In the genomic region with DNA sequence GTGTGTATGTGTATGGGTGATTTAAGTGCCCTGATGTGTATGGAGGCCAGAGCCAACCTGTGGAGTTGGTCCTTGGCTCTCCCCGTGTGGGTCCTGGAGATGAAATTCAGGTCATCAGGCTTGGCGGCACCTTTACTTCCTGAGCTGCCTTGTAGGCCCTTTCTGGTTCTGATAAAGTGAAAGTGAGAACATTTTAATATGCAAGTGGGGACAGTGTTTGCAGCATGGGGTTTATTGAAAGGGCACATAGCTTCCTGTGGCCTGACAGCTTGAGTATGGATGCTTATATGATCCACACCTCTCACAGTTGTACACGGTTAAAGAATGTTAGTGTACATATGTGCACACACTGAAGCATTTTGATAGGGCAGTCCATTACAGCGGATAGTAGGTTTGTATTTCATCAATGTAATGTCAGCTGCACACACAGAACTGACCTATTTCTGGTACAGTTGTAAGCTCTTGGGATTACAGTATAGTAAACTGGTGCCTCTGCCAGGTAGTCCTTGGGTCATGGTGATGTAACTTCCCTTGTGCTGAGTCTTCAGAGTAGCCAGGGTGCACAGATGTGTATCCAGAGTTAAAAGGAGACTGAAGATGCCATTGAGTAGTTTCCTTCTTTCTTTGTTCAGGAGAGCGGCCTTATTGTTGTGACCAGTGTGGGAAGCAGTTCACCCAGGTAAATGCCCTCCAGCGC, we compare ENCODE assay signal across 27 mouse cellular contexts. TPM values are rescaled to one million over a fixed set of nuclear protein-coding genes. Genes with fewer than 3 reads are reported as not detected.
DNase-seq lines count a peak whose midpoint lies in the region; ATAC-seq and TF ChIP-seq lines count a peak whose summit lies in the region.
"Had no signal": no experiment of that assay in that cellular context is flagged by ENCODE, and none has a peak within 500 bp of the region (broad histone marks: within the 10 kb centered on the region; RNA-seq: fewer than 3 reads in every experiment).

No protein-coding gene starts in this region.

- H3K4me2 ChIP-seq in liver, postnatal 0 days (ENCODE audit: low read depth, low read length), result no peak overlapping the region
- H3K4me2 ChIP-seq: forebrain, embryonic 13.5 days; heart, embryonic 13.5 days; liver, embryonic 13.5 days; lung, embryonic 14.5 days; midbrain, embryonic 15.5 days had no signal

- no peak for ATAC-seq in liver, postnatal 0 days
- ATAC-seq: forebrain, embryonic 13.5 days; midbrain, embryonic 15.5 days had no signal

- H3K4me1 ChIP-seq in liver, postnatal 0 days (ENCODE audit: insufficient read depth), result peaks cover 31% of the 10 kb centered on the region
- H3K4me1 ChIP-seq: forebrain, embryonic 13.5 days; midbrain, embryonic 10.5 days; midbrain, embryonic 15.5 days had no signal

- peak; percentile 41 for DNase-seq in adrenal gland, postnatal 10 days
- no peak for DNase-seq in adrenal gland, postnatal 4 days (ENCODE audit: low spot score in 2 of 2)
- peak; percentile 42 for DNase-seq in heart, adult 11 months
- DNase-seq in heart, adult 9 months (ENCODE audit: low spot score in 2 of 2), result no peak
- DNase-seq in liver, postnatal 0 days, result no peak
- DNase-seq in liver, result no peak
- DNase-seq in lung, postnatal 14 days, result no peak
- DNase-seq: adrenal gland, adult 8-10 months; cerebellum, adult 11-12 months; cerebellum, adult 9-11 months; embryo, embryonic 11 days; gastrocnemius, adult 2 months; gastrocnemius, postnatal 36 days; heart, adult 2 months; heart, postnatal 10 days; kidney, adult 11 months; kidney, postnatal 14 days; layer of hippocampus, adult 9-11 months; liver, embryonic 13.5 days; lung, embryonic 14.5 days; spleen, adult 18-20 months; thymus, postnatal 14 days had no signal

- TF ChIP-seq EP300 in liver, postnatal 0 days (IDR thresholded peaks at IDR 0.05; ENCODE audit: low read depth), result no peak

- H3K9me3 ChIP-seq in liver, postnatal 0 days (ENCODE audit: low read length), result no peaks in the 10 kb centered on the region
- H3K9me3 ChIP-seq: forebrain, embryonic 13.5 days; heart, embryonic 13.5 days; liver, embryonic 13.5 days; midbrain, embryonic 10.5 days; midbrain, embryonic 15.5 days had no signal

- no peak overlapping the region for H3K4me3 ChIP-seq in liver, postnatal 0 days (ENCODE audit: low read depth, low read length)
- H3K4me3 ChIP-seq: erythroblast, embryonic 14.5 days; forebrain, embryonic 13.5 days; gastrocnemius, adult 2 months; heart, adult 2 months; heart, embryonic 13.5 days; liver, embryonic 13.5 days; midbrain, embryonic 10.5 days; midbrain, embryonic 15.5 days had no signal

- WGBS in liver, postnatal 0 days (ENCODE audit: insufficient replicate concordance), result 81% methylated on average over 6 of the region's 6 CpGs

- H3K27ac ChIP-seq in liver, postnatal 0 days (ENCODE audit: low read depth), result peak overlapping the region; percentile 22; the same call in 1 of the 2 replicates
- H3K27ac ChIP-seq: forebrain, embryonic 13.5 days; gastrocnemius, adult 2 months; heart, adult 2 months; heart, embryonic 13.5 days; liver, embryonic 13.5 days; midbrain, embryonic 10.5 days; midbrain, embryonic 15.5 days had no signal

- H3K9ac ChIP-seq in liver, postnatal 0 days (replicated peaks), result no peak overlapping the region
- H3K9ac ChIP-seq: forebrain, embryonic 13.5 days; heart, embryonic 13.5 days; liver, embryonic 13.5 days; lung, embryonic 14.5 days; midbrain, embryonic 15.5 days had no signal

- peaks cover 41% of the 10 kb centered on the region for H3K36me3 ChIP-seq in liver, postnatal 0 days (replicated peaks; ENCODE audit: insufficient read depth, low read length)

- no peaks in the 10 kb centered on the region for H3K27me3 ChIP-seq in liver, postnatal 0 days (ENCODE audit: insufficient read depth, low read length)
- H3K27me3 ChIP-seq: forebrain, embryonic 13.5 days; heart, embryonic 13.5 days; liver, embryonic 13.5 days; midbrain, embryonic 15.5 days had no signal

- TF ChIP-seq CTCF in liver, postnatal 0 days (IDR thresholded peaks at IDR 0.05; ENCODE audit: low read depth), result no peak

RNA-seq across cellular contexts. Expression of a gene that starts 8.8 kb away (rescaled TPM):
- total RNA-seq in adrenal gland, postnatal 10 days (2021), result 10 to 100 TPM; 28.1 to 31.7 TPM
- 10 to 100 TPM; 35.5 to 39.9 TPM for total RNA-seq in adrenal gland, postnatal 4 days (2021)
- polyA plus RNA-seq in liver, postnatal 0 days (2015; fragmentation: Nextera tagmentation; extraction: Ambion mirVana), result 14.3 and 15.4 TPM in 2 replicates

RNA-seq across cellular contexts. Expression of a gene that starts 17.2 kb away (rescaled TPM):
- total RNA-seq in adrenal gland, postnatal 10 days (2021), result 10 to 100 TPM; 20.0 to 22.6 TPM
- 10 to 100 TPM; 24.1 to 28.1 TPM for total RNA-seq in adrenal gland, postnatal 4 days (2021)
- polyA plus RNA-seq in liver, postnatal 0 days (2015; fragmentation: Nextera tagmentation; extraction: Ambion mirVana), result 37.4 and 39.8 TPM in 2 replicates

RNA-seq across cellular contexts. Expression of a gene that starts 42.7 kb away (rescaled TPM):
- 10 to 100 TPM in 1 of 2 experiments, 1 to 10 TPM in 1; 5.5 to 10.4 TPM for total RNA-seq in adrenal gland, postnatal 10 days (2021)
- 10 to 100 TPM; 12.4 to 14.0 TPM for total RNA-seq in adrenal gland, postnatal 4 days (2021)
- polyA plus RNA-seq in liver, postnatal 0 days (2015; fragmentation: Nextera tagmentation; extraction: Ambion mirVana), result 0.39 and 0.41 TPM in 2 replicates
- polyA plus RNA-seq: erythroblast, embryonic 14.5 days had no signal

Comparison
In these comparisons a context has a peak if more than half of its experiments do, and no peak if none do; other contexts are left out.
1. DNase-seq: peak in adrenal gland, postnatal 10 days (single experiment) and heart, adult 11 months (single experiment); none in adrenal gland, postnatal 4 days (0 of 2), heart, adult 9 months (0 of 2), liver, postnatal 0 days (single experiment), liver (single experiment) and lung, postnatal 14 days (single experiment).